Mouse (Mus musculus): ENCODE results near the gene Hip1. TPM values are rescaled to one million over a fixed set of nuclear protein-coding genes. Genes with fewer than 3 reads are reported as not detected.
"Not testable (repeated sequence)": the region's sequence is repeated elsewhere in the genome, so short reads cannot be mapped to it uniquely, and the experiment has no call there.

The Hip1 gene
- total RNA-seq, 2 experiments from 2014 or later: 34.6 to 34.8 TPM

- peak; percentile 88 to 95 for DNase-seq (ENCODE audit: low spot score in 2 of 2)
These were observed 174.9 kb downstream of the Hip1 start, which contains the start of gene Nsun5 for GRCm38 (mm10) chr5:135369787-135370654. Nsun5 (plus strand) TSS chr5:135369953.

GRCm38 (mm10) chr5:135369196-135369595 lies 175.7 kb downstream of the Hip1 start:
- DNase-seq (ENCODE audit: low spot score in 2 of 2): not testable (repeated sequence)

GRCm38 (mm10) chr5:135368312-135368711 lies 176.6 kb downstream of the Hip1 start:
- DNase-seq (ENCODE audit: low spot score in 2 of 2): no peak

GRCm38 (mm10) chr5:135367841-135368240 lies 177.1 kb downstream of the Hip1 start:
- no peak for DNase-seq (ENCODE audit: low spot score in 2 of 2)

- no peak for DNase-seq (ENCODE audit: low spot score in 2 of 2)
These were observed 181.4 kb downstream of the Hip1 start for GRCm38 (mm10) chr5:135363540-135363939.

GRCm38 (mm10) chr5:135362572-135362971 lies 182.3 kb downstream of the Hip1 start:
- no peak for DNase-seq (ENCODE audit: low spot score in 2 of 2)

- DNase-seq (ENCODE audit: low spot score in 2 of 2): no peak
These were observed 185.1 kb downstream of the Hip1 start for GRCm38 (mm10) chr5:135359772-135360171.

GRCm38 (mm10) chr5:135357556-135357955 lies 187.4 kb downstream of the Hip1 start:
- no peak for DNase-seq (ENCODE audit: low spot score in 2 of 2)

Small RNAs within 50 kb of the gene (microRNA-seq; reads per million reads assigned to microRNA genes)
- 0.59 to 1.7 reads per million in 2 experiments for gene Mir7033

Other genes with a start within 250 kb of the Hip1 start
- under 1 TPM in 1 of 2 experiments, not detected in 1; 0.72 TPM for gene Fkbp6, start 195.1 kb downstream of the Hip1 start, total RNA-seq (2021)
- not detected for gene Trim50, start 191.8 kb downstream of the Hip1 start, total RNA-seq (2021)
- 10 to 100 TPM; 21.4 to 24.1 TPM for gene Nsun5, start 175.2 kb downstream of the Hip1 start, total RNA-seq (2021)
- gene Pom121, start 150.6 kb downstream of the Hip1 start, total RNA-seq (2021): 10 to 100 TPM; 49.7 to 51.5 TPM
- not detected for gene Ccl26, start 18.4 kb upstream of the Hip1 start, total RNA-seq (2021)
- gene Ccl24, start 27.9 kb upstream of the Hip1 start, total RNA-seq (2021): under 1 TPM in 1 of 2 experiments, not detected in 1; 0.67 TPM
- 10 to 100 TPM; 83.2 to 83.9 TPM for gene Rhbdd2, start 87.5 kb upstream of the Hip1 start, total RNA-seq (2021)
- 100 to 1,000 TPM; 102 to 109 TPM for gene Por, start 124.9 kb upstream of the Hip1 start, total RNA-seq (2021)
- 10 to 100 TPM; 16.0 to 18.1 TPM for gene Tmem120a, start 199.3 kb upstream of the Hip1 start, total RNA-seq (2021)
- not detected for gene Styxl1, start 233.3 kb upstream of the Hip1 start, total RNA-seq (2021)
- 100 to 1,000 TPM; 398 to 413 TPM for gene Mdh2, start 233.4 kb upstream of the Hip1 start, total RNA-seq (2021)